Mouse (Mus musculus): ENCODE measurements at regions not wholly inside any gene's neighbourhood (a gene's known extent, or its start where the extent isn't known, plus 50 kb on each side); places are given as distances from the start of the nearest gene placed in this dataset.

DNA sequence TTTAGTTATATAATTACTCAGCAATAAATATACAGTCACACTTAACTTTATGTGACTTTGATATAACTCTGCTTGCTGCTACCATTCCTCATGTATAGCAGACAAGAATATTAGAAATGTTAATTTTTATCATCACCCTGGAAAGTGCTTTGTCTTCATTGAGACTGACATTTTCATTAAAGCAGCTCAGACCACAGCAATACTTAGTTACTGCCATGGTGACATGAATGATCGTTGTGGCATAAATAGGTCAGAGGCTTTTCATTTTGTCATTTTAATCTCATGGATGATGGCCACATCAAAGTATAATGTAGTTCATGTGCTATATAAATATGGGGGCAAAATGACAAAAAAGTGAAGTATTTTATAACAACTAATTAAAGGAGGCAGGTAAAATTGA lies 498.1 kb downstream of the Slc22a22 start:
- no peak for ATAC-seq (ENCODE audit: low FRiP score, low read depth)
- Histone ChIP-seq H3K36me3 (no peaks in the 10 kb centered on the region), H3K4me3 (no peak overlapping the region), H3K4me2 (replicated peaks) (no peak overlapping the region), H3K27me3 (no peaks in the 10 kb centered on the region), H3K9ac (no peak overlapping the region), H3K27ac (no peak overlapping the region), H3K9me3 (no peaks in the 10 kb centered on the region), H3K4me1 (no peaks in the 10 kb centered on the region)
- 89% methylated on average over 1 of the region's 1 CpGs for WGBS

DNA sequence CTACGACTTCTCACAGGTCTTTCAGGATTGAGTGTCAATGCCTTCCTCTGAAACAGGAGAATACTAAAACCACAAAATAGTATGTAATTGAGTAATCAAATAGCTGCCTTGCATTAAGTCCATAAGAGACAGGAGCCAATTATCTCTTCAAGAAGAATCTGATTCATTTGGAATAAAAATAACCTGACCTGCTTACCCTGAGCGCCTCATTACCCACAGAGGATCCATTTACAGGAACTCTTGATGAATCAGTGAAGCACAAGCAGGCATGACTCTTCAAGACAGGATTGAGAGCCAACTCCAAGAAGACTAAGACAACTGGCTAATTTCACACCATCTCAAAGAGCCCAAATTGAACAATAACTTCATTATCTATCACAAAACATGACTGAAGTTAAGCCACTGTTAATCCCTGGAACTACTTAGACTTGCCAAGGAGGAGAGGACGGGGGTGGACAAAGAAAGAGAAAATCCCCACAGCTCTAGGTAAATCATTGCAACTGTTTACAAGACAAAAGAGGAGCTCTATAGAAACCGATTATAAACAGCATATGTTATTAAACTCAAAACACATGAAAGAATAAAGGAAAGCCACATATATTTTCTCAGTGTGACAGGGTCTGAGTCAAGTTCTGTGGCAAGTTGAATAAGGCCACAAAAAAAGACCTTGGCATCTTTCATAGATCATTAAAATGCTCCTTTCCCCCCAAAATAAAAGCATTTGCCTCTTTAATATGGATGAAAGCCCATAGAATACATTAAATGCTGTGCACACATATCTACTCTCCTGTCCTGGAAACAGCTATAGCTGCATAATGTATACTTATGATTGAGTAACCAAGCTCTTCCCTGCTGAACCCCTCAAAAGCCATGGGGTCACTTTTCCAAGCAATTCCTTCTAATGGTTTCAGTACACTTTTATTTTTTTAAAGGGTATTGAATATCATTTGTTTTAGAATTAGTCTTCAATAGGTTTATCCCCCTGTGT lies 501.7 kb downstream of the Slc22a22 start:
- Histone ChIP-seq H3K4me2 (replicated peaks) (no peak overlapping the region), H3K9ac (no peak overlapping the region), H3K4me3 (no peak overlapping the region), H3K9me3 (no peaks in the 10 kb centered on the region), H3K27me3 (no peaks in the 10 kb centered on the region), H3K36me3 (no peaks in the 10 kb centered on the region), H3K4me1 (no peaks in the 10 kb centered on the region), H3K27ac (no peak overlapping the region)
- no peak for ATAC-seq (ENCODE audit: low FRiP score, low read depth)
- 69% methylated on average over 4 of the region's 4 CpGs for WGBS

DNA sequence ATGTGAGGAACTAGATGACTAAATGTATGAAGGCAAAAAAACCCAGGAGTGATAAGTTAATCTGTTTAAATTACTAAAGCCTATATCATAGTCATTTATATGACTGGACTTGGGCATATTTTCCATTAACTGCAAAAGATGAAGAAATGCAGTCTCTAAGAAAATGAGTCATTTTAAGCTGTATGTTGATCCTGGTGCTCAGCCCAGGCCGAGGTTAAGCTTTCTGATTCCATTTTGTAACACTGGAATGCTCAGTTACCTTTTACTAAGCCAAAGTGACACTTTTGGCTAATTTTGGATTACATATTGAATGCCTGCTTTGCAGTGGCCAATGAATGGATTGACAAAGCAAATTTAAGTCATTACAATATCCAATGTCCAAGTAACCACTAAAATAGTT lies 507.3 kb downstream of the Slc22a22 start:
- H3K4me1 ChIP-seq: no peaks in the 10 kb centered on the region
- ATAC-seq (ENCODE audit: low FRiP score, low read depth): no peak
- no peaks in the 10 kb centered on the region for H3K27me3 ChIP-seq
- H3K4me2 ChIP-seq (replicated peaks): no peak overlapping the region
- no peak overlapping the region for H3K9ac ChIP-seq
- WGBS: 76% methylated on average over 1 of the region's 1 CpGs
- H3K27ac ChIP-seq: no peak overlapping the region
- H3K36me3 ChIP-seq: no peaks in the 10 kb centered on the region
- no peaks in the 10 kb centered on the region for H3K9me3 ChIP-seq
- H3K4me3 ChIP-seq: no peak overlapping the region

DNA sequence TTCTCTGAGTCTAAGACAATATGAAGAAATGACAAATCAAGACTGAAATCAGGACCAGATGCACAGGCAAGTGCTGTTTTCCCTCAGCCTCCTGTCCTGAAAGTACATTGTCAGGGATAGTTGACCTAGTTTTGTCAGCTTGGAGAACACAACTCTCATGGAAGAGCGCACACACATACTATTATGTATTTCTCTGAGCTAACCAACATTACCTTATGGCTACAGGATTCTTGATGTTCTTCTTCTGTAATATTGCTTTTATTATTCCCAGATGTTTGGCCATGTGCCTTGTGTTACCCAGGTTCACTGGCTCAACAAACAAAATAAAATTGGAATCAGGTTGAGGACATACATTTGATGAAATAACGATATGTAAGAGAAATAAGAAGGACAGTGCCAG lies 521.1 kb downstream of the Slc22a22 start:
- H3K4me3 ChIP-seq: no peak overlapping the region
- 0 out of 2 replicates have a peak, but pooled peaks cover 3% of the 10 kb centered on the region for H3K4me1 ChIP-seq
- H3K27ac ChIP-seq: no peak overlapping the region
- H3K9me3 ChIP-seq: no peaks in the 10 kb centered on the region
- no peaks in the 10 kb centered on the region for H3K27me3 ChIP-seq
- H3K36me3 ChIP-seq: no peaks in the 10 kb centered on the region
- H3K4me2 ChIP-seq (replicated peaks): no peak overlapping the region
- no peak overlapping the region for H3K9ac ChIP-seq
- peak; percentile 24; the same call in 1 of the 2 replicates for ATAC-seq (ENCODE audit: low FRiP score, low read depth)
- WGBS: 63% methylated on average over 2 of the region's 2 CpGs

DNA sequence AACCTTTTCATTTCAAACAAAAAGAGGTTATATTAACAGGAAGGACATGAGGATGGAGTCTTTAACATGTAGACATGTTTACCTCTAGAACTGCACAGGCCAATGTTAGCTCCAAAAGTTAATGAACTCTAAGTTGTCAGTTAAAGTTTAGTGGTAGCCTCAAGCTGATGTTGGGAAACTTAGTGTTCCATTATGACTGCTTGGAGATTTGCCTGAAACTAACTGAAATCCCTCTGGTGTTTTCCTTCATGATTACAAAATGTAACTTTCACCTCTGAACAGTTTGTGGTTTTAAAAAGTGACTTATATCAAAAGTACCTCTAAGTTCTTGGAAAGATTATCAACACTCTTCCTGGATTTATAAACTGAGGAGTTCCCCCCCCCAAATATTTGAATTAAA lies 525.2 kb downstream of the Slc22a22 start:
- Histone ChIP-seq H3K4me3 (no peak overlapping the region), H3K27ac (no peak overlapping the region), H3K9ac (no peak overlapping the region), H3K9me3 (no peaks in the 10 kb centered on the region), H3K4me2 (replicated peaks) (no peak overlapping the region), H3K27me3 (no peaks in the 10 kb centered on the region), H3K4me1 (0 out of 2 replicates have a peak, but pooled peaks cover 3% of the 10 kb centered on the region), H3K36me3 (no peaks in the 10 kb centered on the region)
- no peak for ATAC-seq (ENCODE audit: low FRiP score, low read depth)

DNA sequence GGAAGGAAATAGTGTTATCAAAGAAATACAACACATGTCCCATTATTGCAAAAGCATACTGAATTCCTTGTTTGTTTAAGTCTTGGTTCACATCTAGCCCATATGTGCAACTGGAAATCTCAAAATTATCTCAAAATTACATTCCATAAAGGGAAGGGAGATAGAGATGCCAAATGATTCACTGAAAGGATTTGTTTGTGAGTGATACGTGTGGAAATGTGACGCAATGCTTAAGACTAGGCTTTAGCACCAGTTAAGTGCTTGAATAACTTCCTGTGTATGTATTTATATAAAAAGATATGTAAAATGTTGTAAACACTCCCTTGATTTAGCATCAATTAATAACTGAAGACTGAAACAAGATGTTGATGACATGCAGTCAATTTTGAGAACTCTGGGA lies 526.6 kb downstream of the Slc22a22 start:
- no peak for ATAC-seq (ENCODE audit: low FRiP score, low read depth)

DNA sequence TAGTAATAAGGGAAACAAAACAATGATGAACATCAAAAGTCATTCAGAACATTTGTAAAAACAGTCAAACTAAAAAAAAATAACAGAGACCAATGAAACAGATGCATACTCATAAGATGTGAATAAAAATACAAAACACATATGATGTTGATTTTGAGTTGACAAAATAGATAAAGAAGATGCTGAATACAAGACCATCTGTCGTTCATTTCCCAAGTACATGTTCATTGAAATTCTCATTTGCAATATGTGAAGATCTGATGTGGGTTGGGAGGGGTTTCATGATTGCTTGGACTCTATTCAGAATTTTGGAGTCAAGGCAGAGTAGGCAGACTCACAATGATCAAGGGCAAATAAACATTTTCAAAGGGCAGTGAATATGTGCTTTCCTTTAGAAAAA lies 536.5 kb downstream of the Slc22a22 start:
- WGBS: 78% methylated on average over 1 of the region's 1 CpGs
- no peaks in the 10 kb centered on the region for H3K4me1 ChIP-seq
- no peak for ATAC-seq (ENCODE audit: low FRiP score, low read depth)
- H3K27me3 ChIP-seq: no peaks in the 10 kb centered on the region
- H3K36me3 ChIP-seq: no peaks in the 10 kb centered on the region
- H3K27ac ChIP-seq: no peak overlapping the region
- no peaks in the 10 kb centered on the region for H3K9me3 ChIP-seq
- no peak overlapping the region for H3K4me2 ChIP-seq (replicated peaks)
- H3K9ac ChIP-seq: no peak overlapping the region
- H3K4me3 ChIP-seq: no peak overlapping the region

More for the DNA sequence above, 526.6 kb downstream of the Slc22a22 start:
- Histone ChIP-seq H3K27ac (no peak overlapping the region), H3K36me3 (no peaks in the 10 kb centered on the region), H3K4me1 (no peaks in the 10 kb centered on the region), H3K4me2 (replicated peaks) (no peak overlapping the region), H3K4me3 (no peak overlapping the region), H3K9me3 (no peaks in the 10 kb centered on the region), H3K27me3 (no peaks in the 10 kb centered on the region), H3K9ac (no peak overlapping the region)
- 93% methylated on average over 2 of the region's 2 CpGs for WGBS

DNA sequence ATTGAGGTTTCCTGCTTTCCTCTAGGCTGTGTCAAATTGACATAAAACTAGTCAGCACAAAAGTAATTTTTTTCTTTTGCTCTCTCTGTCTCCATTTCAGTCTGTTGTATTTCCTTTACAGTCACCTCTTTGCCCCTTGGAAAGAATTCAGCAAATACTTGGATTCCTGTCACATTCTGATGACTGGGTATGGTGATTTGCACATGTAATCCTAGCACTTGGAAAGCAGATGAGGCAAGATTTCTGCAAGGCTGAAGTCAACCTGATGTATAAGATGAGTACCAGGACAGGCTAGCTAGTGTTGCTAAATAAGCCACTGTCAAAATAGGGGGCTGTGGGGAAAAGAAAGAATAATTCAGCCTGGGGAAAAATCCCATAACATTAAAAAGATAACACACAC lies 580.9 kb downstream of the Slc22a22 start:
- Histone ChIP-seq H3K27ac (no peak overlapping the region), H3K4me2 (replicated peaks) (no peak overlapping the region), H3K9ac (no peak overlapping the region), H3K36me3 (no peaks in the 10 kb centered on the region), H3K4me1 (no peaks in the 10 kb centered on the region), H3K27me3 (no peaks in the 10 kb centered on the region), H3K9me3 (no peaks in the 10 kb centered on the region), H3K4me3 (no peak overlapping the region)
- ATAC-seq (ENCODE audit: low FRiP score, low read depth): no peak

DNA sequence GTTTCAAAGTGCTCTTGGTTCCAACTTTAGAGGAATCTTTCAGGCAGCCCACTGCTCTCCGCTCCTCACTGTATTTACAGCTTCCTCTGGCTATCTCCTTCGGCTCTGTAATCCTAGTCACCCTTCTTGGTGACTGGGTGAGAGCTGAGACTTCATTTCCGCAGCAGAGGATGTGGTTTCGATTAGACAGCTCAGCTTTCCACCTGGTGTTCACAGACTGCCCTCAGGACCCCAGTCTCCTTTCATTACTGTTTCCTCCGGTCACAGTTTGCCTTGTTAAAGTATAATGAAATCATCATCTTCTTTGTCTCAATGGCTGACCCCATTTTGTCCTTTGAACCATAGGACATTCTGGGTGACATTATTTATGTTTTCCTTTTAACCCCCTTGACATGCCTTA lies 595.9 kb downstream of the Slc22a22 start:
- Histone ChIP-seq H3K4me2 (replicated peaks) (no peak overlapping the region), H3K9me3 (peaks cover 4% of the 10 kb centered on the region; the same call in 1 of the 2 replicates), H3K4me1 (0 out of 2 replicates have a peak, but pooled peaks cover 4% of the 10 kb centered on the region), H3K27ac (no peak overlapping the region), H3K36me3 (no peaks in the 10 kb centered on the region), H3K9ac (no peak overlapping the region), H3K4me3 (no peak overlapping the region), H3K27me3 (no peaks in the 10 kb centered on the region)
- no peak for ATAC-seq (ENCODE audit: low FRiP score, low read depth)
- 10% methylated on average over 5 of the region's 5 CpGs for WGBS

DNA sequence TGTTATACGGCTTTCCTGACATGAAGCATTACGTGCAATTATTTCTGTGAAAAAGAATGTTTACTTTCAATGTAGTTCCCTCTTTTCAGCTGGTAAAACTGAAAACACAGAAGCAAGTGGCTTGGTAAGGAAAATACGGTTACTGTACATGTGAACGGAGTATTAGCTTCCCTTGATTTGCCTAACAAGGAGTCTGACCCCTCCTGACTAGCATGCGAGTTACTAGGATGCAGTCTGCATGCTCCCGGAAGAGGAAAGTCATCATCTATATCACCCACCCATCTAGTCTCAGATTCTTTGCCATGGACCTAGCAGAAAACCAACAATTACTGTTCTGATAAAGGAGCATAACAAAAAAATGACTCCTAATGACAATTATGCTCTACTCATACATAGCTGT lies 611.5 kb downstream of the Slc22a22 start:
- Histone ChIP-seq H3K9me3 (no peaks in the 10 kb centered on the region), H3K4me2 (replicated peaks) (no peak overlapping the region), H3K27ac (no peak overlapping the region), H3K4me3 (no peak overlapping the region), H3K4me1 (no peaks in the 10 kb centered on the region), H3K36me3 (no peaks in the 10 kb centered on the region), H3K9ac (no peak overlapping the region), H3K27me3 (no peaks in the 10 kb centered on the region)
- 83% methylated on average over 6 of the region's 6 CpGs for WGBS
- ATAC-seq (ENCODE audit: low FRiP score, low read depth): no peak

DNA sequence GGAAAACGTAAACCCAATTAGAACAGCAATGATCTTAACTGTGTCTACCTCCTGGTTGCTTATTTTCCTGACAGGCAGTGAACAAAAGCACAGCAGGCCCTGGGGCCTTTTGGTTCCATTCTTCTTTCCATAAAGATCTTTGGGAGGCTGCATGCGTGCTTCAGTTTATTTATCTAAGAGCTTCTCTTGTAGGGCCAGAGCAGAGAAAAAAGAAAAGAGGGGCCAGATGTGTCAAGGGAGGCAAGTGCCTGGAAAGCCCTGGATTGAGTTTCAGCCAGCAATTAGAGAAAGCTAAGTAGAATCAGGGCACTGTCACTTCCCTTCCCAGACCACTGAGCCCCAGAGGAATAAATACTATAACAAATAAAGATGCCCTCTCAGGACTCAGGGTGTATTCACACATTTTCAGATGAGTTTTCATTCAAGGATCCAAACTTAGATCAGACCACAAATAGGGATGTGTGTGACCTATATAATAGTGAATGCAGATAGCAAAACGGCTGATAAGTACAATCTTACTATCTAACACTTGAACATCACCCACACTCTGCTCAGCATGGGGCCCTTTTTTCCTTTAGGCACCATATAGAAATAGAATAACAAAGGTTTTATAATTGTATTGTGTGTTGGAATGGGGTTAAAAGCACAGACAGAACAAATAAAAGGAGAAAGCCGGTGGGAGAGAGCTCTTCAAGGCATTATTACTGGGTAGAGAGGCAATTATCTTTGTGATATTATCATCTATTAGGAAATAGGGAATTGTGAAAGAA lies 612.2 kb downstream of the Slc22a22 start:
- H3K36me3 ChIP-seq: no peaks in the 10 kb centered on the region
- no peaks in the 10 kb centered on the region for H3K4me1 ChIP-seq
- H3K27ac ChIP-seq: no peak overlapping the region
- ATAC-seq (ENCODE audit: low FRiP score, low read depth): no peak
- H3K9me3 ChIP-seq: no peaks in the 10 kb centered on the region
- no peak overlapping the region for H3K9ac ChIP-seq
- 44% methylated on average over 4 of the region's 4 CpGs for WGBS
- H3K27me3 ChIP-seq: no peaks in the 10 kb centered on the region
- H3K4me2 ChIP-seq (replicated peaks): no peak overlapping the region
- H3K4me3 ChIP-seq: no peak overlapping the region

DNA sequence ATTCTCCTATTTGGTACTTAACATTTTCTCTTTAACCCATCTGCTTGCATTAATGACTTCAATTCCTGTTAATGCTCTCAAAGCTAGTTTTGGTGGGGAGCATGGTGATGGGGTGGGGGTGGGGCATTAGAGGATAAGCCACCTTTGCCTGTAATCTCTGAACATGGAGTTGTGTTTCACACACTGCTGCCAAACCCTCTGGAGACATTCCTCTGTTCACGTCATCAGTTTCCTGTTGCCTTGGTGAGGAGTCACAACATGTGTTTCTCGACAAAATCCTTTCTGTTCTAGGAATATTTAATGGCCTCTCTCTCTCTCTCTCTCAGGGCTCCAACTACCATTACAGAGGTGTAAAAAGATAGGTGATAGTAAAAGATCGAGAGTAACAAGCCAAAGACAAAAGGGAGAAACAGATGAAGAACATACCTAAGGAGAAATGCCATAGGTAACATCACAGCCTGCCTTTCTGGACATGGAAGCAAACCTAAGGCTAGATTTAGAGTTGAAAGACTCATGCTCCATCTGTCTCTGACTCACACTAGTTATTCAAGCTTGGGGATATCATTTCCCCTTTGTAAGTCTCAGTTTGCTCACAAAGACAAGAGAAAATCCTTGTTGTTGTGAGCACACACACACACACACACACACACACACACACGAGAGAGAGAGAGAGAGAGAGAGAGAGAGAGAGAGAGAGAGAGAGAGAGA lies 618.6 kb downstream of the Slc22a22 start:
- Histone ChIP-seq H3K9me3 (no peaks in the 10 kb centered on the region), H3K4me1 (peaks cover 7% of the 10 kb centered on the region), H3K27ac (no peak overlapping the region), H3K4me2 (replicated peaks) (no peak overlapping the region), H3K4me3 (no peak overlapping the region), H3K9ac (no peak overlapping the region), H3K27me3 (no peaks in the 10 kb centered on the region), H3K36me3 (no peaks in the 10 kb centered on the region)
- peak; percentile 77; the same call in 1 of the 2 replicates for ATAC-seq (ENCODE audit: low FRiP score, low read depth)
- 30% methylated on average over 4 of the region's 4 CpGs for WGBS
